Mouse (Mus musculus): Measurements from ENCODE around the gene Bicc1.

Gene Bicc1

DNA sequence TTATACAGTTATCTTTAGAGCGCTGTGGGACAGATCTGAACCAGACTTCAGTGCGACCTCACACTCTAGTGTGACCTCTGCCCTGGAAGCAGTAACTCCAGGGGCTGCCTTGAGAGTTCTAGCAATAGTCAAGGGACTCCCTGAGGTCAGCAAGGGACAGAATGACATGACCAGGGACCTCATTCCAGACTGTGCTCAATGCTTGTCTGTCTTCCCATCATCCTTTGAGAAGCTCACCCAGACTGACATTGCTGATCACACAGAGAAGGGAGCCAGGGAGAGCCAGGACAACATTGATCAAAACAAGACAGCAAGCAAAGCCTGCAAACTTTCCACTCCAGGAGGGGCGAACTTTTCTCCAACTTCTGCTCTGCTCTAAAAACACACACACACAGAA lies 38.7 kb downstream of the Bicc1 start:
- peak; percentile 49 to 69 for DNase-seq

DNA sequence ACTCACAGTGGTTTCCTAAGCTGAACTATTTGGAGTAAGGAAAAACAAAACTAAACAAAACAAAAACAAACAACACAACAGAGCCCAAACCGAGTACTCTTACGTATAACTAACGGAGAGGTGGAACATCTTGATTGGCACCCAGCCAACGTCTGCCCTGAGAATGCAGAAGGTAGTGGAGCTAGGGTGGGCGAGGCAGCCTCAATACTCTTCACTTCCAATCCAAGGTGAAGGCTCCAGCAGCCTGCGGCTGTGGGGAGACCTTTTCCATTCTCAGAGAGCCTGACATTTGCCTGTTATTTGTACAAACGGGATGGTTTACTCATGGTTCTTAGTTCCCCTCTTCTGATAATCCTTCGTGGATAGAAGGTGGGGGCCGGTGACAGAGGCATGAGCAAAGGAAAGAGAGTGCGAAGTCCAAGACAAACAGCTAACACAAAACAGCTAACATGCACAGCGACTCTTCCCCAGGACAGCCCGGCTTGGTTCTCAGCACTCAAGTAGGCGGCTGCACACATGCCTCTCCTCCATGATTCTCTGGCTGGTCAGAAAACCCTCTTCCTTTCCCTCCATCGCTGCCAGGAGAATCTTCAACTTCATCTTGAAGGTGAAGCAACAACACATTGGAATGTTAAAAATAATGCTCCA lies 39.3 kb downstream of the Bicc1 start:
- DNase-seq = peak; percentile 41 to 45

DNA sequence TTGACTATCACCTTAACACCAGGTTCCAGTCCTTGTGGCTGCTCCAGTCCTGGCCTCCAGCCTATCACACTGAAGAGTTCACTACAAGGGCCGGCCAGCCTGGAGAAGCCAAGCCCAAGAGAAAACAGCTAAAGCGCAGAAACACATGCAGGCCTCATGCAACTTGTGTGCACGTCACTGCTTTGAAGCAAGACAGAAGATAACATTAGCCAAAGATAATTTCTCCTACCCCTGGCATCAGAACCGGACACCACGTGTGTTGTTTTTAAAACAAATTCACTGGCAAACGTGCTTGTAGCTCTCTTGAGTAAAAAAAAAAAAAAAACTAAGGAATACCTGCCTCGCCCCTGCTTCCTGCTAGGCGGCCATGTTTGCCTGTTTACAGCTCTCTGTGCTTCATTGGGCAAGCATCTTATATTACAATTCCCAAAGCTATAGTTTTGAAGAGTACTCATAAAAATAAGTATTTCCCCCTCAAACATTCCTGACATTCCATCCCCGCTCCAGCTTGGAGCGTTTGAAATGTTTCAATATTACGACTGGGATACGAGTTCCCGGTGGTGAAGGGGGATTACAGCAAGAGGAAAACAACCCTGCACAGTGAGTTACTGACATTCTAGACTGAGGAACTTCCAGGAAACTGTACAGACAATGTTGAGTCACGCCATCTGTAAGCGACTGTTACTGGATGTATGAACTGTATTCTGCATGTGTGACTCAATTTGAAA lies 40.2 kb downstream of the Bicc1 start:
- peak in 1 of 2 experiments; percentile 55 for DNase-seq

DNA sequence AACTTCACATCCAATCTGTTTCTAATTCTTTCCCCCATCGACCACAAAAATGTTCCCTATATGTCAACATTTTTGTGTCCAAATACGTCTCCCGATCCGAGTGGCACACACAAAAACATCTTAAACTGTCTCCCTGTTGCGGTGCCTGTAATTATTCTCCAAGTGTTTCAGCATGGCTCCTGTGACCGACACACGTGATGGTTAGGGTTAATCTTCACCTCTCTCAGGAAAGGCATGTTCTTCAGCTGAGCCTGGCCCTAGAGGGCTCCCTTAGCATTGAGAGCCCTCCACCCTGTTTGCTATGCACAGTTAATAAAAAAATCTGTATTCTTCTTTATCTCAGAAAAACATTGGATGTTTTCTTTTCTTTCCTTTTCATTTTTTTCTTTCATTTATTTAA lies 41.7 kb downstream of the Bicc1 start:
- DNase-seq = no peak

DNA sequence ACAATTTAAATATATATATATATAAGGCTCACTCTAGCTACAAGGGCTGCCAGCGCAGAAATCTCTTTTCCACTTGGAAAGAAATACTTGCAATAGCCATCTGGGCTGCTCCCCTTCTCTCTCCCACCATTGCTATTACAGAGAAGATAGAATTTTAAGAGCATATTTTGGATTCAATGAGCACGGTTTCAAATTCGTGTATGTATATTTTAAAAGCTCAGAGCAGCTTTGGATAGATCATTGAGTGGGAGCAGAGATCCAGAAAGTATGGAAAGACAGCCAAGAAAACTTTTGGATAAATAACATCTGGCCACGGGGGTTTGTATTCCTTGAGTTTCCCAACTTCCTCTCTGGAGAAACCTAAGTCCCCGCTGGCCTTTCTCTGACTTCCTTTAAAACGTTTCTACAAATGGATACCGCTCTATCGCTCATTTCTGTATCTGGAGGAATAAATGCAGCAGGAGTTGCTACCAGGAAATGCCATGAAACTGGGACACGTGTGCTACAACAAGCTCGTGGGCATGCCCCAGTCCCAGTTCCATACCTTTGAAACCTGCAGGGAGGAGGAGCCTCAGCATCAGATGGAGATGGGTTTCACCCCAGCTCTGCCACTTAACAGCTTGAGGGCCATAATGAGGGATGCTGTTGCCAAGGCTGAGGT lies 45.1 kb downstream of the Bicc1 start:
- no peak for DNase-seq

DNA sequence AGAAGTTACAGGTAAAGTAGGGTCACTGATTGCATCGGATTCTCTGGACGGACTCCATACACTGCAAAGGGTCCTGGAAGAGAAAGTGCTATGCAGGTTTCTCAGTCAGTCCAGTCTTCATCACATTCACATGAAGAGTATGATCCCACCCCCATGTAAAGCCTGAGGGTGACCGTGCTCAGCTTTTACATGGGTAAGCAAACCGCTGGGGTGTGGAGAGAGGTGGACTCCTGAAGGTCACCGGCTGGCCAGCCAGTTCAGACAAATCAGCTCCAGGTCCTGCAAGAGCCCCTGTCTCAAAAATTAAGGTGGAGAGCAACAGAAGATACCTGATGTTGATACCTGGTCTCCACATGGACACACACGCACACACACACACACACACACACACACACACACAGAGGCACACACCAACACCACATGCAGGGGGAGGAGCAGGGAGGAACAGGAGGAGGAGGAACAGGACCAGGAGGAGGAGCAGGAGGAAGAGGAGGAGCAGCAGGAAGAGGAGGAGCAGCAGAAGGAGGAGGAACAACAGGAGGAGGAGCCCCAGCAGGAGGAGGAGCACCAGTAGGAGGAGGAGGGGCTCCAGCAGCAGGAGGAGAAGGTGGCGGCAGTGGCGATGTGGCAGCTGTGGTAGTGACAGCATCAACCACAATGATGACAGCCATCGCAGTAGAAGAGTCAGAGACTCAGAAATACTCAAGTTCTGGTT lies 52.9 kb downstream of the Bicc1 start:
- peak in 1 of 2 experiments; percentile 41 for DNase-seq

DNA sequence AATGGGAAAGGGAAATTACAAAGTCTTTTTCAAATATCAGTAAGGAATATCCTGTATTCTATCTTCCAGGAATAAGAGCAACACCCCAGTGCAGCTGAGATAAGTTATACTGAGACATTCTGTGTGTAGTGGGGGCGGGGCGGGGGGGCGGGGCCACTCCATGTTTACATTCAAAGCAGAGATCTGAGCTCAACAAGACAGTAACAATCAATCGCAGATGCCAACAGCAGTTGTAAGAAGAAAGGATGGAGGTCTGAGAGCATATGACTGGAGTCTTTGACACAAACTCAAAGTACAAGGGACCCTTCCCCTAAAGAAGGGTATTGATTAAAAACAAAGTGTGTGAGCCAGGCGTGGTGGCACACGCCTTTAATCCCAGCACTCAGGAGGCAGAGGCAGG lies 54.7 kb downstream of the Bicc1 start:
- no peak for DNase-seq

DNA sequence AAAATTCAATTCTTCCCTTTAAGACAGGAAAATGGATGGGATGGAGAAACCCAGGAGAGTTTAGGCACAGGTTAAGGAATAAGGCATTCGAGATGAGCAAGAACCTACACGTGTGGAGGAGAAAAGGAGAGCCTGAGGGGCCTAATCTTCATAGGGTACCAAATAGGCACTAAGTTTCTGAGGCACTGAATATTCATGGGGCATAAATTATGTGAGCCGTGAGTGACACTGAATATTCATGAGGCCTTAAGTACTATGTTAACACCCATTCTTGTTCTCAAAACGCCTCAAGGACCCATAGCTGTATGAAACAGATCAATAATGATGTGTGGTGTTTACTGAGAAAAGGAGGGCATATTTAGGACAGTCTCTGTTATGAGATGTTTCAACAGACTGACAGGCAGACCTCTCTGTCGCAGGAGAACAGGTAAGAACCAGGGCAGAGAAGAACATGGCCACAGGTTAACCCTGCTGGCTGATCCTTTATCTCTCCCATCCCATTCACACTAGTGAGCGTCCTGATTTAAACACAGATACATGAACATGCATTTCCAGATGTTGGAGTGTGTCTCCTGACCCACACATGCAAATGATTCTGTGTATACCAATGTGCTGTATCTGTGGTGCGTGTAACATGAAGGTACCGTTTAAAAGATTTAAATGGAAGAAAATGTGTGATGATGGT lies 58.5 kb downstream of the Bicc1 start:
- DNase-seq = no peak

DNA sequence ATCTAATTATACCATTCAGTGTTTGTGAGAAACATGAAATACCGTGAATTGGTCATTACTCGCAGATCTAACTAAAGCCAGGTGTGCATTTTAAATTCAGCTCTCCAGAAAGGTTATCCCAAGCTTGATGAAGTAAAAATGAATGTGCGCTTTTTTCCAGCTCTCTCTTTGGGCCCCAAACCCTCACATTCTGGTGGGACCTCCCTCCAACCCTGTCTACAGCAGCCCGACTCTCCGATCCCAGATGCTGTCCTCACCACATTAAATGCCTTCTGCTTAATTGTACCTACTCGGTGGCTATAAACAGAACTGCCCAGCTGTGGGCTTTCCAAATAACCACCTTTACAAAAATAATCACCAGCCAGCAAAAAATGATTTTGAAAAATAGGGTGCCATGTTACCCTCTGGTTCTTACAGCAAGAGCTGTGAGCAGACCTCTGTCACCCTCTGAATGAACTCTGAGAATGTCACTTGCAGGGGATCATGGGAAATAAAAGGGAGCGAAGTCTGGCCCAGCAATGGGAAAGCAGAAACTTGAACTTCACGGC lies 64.7 kb downstream of the Bicc1 start:
- DNase-seq = no peak

DNA sequence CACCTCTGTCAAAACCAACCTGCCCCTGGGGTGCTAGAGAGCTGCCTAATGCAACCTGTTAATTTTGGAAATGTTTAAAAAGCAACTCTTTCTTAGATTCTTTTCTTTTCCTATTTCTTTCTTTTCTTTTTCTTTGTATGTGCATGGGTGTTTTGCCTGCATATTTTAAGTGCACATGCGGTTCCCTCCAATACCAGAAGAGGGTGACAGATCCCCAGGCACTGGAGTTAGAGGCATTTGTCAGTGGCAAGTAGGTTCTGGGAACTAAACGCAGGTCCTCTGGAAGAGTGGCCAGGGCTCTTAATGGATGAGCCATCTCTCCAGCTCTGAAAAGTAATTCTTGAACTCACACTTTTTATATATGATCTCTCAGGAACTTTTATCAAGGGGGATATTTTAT lies 66.2 kb downstream of the Bicc1 start:
- DNase-seq = no peak

DNA sequence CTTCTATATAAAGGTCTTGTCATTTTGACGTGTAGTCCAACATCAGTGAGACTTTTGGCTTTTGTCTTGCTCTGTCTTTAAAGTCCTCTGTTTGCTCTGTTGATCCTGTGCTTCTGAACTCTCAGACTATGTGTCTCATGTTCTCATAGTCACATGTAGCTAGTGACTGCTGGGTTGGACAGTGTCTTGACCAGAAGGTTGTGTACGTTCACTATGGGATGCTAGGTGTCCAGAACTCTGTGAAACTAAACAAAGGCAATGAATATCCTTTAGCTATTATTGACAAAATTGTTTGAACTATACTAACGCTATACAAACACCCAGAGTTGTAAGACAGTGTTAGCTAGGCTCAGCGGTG lies 72.2 kb downstream of the Bicc1 start:
- DNase-seq = no peak

DNA sequence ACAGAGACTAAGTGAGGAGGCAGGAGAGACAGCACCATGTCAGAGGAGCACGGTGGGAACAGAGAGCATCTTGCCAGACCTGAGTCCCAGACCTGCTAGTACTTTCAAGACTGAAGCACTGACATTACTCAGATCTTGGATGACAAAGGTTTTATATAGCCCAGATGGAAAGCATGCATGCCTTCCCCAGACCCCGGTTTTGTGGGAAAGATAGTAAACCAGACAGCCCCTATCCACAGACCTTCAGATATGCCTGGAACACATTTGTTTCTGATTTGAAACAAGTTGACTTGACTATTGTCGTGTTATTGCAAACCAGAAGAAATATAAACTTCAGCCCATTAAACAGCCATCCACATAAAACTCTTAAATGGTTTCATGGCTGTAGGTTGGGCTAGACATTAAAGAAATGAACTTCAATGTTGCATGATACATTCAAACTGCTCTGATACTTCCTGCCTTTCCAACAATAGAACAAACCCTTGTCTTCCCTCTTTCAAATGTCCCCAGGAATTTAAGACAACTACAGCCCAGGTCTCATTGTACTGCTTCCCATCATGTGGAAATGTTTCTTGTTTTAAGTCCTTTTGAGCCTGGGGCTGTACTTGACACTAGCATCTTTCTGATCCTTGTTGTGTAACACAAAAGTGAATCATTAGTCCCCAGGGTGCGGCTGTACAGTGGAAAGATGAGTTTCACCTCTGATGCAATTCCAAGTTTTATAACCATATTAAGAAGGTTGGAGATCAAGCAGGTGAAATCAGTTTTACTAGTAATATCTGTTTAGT lies 72.7 kb downstream of the Bicc1 start:
- no peak for DNase-seq

DNA sequence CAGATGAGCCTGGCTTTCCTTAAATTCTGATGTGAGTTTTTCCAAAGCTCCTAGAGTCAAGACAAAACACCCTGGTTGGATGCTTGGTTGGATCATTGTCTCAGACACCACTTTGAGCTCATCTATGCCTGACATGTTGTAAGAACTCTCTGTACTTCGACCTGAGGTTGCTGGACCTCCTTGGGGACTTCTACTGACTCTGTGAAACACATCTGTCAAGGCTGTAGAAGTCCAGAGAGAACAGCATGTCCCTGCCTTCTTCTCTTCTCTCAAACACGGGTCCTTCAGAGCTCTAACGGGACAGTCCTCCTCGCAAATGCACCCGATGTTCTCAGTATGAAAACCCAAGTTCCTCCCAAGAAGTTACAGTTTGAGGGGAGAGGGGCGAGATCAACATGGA lies 76.5 kb downstream of the Bicc1 start:
- no peak for DNase-seq

DNA sequence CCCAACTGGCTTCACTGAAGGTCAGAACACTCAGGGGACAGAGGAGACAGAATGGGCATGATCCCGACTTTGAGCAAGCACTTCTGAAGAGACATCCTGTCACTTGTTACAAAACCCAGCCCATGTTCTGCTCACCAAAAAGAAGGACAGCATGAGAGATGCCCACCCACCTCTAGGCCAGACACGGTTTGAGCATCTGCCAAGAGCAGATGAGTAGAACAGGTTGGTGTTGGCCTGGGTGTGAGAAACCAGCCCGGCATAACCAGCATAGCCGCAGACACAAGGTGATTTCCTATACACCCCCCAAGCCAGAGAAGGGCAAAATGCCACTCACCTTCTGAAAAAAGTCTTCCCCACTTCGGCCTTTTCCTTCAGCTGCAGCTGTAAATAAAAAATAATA lies 80.6 kb downstream of the Bicc1 start:
- no peak for DNase-seq

DNA sequence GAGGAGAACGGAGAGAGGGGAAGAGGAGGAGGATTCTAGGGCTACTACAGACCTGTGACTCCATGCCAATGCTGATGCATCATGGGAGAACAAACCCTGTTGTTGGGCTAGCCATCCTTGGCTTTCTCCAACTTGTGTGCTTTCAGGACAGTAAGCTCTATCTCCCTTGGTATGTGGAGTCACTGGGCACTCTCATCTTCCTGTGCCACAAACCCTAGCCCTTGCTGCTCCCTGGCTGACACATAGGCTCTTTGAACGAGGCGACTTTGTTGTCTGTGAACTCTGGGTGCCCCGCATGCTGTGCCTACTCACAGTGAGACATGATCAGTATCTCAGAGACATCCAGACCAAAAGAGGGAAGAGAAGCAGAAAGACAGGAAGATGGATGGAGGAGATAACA lies 94.5 kb downstream of the Bicc1 start:
- no peak for DNase-seq

DNA sequence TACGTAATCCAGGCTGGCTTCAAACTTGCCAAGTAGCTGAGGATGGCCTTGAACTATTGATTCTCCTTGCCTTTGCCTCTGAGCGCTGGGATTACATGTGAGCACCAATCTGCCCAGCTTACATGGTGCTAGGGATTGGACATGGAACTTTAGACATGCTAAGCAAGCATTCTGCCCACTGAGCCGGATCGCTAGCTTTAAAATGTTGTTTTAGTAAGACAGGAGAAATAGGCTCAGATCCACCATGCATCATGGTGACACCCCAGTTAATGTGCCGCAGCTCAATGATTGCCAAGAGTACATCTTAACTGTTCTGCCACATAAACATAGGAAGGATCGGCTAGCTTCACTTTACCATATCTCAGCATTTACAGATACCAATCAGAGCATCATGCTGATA lies 94.9 kb downstream of the Bicc1 start:
- DNase-seq = no peak

DNA sequence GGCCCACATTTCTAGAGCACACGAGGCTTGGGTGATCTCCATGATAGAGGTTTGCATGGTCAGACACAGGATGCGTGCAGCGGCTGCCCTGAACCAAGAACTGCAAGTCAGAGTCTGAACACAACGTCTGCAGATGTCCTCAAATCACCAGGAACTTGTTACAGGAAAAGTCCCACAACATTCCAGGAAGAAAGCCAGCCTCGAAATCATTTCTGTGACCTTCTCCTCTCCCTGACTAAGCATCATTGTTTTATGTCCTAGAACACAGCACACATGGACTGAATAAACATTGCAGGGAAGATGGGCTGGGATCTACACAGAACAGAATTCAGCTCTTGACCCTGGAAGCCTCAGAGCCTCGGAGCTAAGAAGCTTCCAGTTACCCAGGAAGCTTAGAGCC lies 97.3 kb downstream of the Bicc1 start:
- peak in 1 of 2 experiments; percentile 28 for DNase-seq

DNA sequence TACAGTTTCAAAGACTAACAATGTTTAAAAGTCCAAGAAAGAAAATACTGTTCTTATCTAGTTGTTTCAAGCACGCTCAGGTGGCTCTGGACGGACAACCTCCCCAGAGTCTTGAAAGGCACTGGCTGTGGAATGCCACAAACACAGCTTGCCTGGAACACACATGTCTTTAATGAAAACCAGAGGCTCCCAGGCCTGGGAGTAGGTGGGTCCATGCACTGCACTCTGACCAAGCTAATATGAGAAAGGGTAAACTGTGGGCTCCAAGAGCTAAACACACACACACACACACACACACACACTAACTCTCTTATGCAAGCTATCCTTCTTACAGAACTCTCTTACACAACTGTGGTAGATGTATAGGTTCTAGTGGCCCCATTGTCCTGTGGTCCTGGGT lies 99.2 kb downstream of the Bicc1 start:
- no peak for DNase-seq

DNA sequence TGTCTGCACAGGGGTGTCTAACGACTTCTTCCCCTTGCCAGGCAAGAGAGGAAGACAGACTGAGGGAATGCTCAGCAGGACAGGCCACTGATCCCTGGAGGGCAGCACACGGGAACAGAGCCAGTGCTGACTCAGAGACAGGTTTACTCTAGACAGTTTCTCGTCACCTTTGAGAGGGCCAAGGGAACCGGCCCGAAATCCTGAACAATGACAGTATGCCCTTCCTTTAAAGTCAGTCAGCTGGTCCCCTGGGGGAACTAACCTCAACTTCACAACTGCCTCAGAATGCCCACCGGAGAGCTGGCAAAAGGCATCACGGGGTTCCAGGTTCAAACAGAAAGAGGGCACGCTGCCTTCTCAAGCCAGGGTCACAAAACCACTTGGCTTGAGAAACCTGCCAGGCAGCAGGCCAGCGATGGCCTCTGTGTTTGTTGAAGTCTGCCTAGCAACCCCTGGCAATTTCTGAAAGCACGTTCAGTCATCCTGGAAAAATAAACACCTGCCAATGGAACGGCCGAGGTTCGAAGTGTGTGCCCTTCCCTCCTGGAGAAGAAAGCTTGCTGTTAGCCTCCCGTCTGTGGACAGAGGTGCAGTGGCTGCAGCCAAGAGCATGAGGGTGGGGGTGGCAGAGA lies 100.8 kb downstream of the Bicc1 start:
- peak; percentile 29 to 56 for DNase-seq

DNA sequence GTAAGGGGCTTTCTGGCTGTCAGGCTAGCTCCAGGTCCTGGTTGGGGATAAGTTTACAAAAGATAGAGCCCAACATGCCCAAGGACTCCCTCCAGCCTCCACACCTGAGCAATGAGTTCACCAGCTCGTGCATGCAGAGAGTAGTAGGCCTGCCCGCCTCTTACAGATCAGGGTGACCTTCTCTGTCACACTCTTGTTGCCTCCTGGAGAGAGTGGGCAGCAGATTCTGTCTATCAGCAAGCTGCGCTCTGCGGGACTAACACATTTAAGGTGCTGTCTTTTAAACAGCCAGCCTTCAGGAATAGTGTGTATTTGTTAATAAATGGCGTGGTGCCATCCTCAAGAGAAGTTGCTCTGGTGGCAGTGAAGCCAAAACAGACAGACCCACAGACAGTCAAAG lies 101.4 kb downstream of the Bicc1 start:
- no peak for DNase-seq

DNA sequence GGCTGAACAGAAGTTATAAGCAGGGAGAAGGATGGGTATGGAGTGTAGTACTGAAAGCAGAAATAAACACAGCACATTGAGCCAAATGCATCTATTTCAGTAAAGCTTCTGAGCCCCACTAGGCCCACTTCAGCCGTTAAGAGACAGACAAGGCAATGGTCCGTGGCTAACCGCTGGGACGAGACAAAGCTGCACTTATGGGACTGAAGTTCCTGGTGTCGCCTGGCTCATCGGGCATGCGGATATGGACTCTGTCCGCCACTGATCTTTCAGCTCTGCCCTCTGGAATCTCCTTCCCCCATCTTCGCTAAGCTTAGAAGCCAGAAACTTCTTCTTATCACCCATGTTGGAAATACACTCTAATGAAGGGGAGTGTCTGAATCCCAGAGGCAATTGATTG lies 106.8 kb downstream of the Bicc1 start:
- DNase-seq = no peak
